Mouse (Mus musculus) right cerebral cortex, postnatal 36 days (tissue): ENCODE results near the gene Trim44.

Experiments
- DNase-seq, 2 experiments: peaks; one replicate each; pipeline ENCODE4 v3.0.0; 2022; ENCODE audit warnings: low spot score in 2 of 2, mixed read lengths in 1 of 2

Trim44 gene

DNA sequence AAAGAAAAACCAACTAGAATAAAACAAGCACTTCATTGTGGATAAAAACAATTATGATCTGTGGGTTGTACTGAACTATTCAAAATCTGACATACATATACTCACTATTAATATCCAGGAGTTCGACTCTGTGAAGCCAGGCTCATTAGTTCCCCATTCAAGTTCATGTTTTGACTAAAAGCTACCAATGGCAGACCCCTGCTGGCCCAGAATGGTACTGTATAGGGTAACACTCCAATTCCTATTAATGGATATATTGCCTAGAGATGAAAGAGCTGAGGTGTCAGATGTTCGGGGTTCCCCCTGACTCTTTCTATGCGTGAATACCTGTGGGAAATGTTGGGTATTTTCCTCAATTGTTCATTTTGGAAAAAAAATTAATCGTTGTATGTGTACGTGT, 117.6 kb downstream of the Trim44 start:
- DNase-seq = no peak

DNA sequence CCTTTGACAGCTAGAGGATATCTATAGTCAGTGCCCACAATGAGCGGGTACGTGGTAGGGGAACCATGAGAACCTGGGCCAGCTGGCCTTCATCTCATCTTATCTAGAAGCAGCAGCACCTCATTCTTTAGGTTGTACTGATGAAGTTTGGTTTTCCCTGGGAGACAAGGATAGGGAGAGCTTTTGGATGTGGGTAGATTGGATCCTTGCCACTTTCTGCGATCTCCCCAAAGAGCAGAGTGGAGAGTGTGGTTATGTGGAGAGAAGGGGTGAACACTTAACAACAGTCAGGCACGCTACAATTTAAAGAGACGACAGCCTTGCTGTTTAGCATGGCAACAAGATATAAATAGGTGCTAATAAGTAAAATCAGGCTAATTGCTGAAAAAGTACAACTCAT, 119.0 kb downstream of the Trim44 start:
- no peak for DNase-seq

DNA sequence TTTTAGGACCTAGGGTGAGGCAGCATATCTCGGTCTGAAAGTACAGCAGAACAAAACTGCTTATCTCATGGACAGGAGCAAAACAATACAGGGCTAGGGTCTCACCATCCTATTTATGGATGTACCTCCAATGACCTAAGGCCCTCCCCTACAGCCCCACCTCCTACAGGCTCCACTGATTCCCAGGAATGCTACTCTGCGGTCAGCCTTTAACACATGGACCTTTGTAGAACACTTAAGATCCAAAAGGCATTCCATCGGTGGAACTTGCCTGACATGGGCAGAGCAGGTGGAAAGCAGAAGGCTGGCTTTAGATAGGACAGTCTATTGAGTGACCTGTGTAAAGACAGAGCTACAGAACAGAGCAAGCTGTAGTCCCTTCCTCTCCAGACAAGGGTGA, 120.3 kb downstream of the Trim44 start:
- no peak for DNase-seq

DNA sequence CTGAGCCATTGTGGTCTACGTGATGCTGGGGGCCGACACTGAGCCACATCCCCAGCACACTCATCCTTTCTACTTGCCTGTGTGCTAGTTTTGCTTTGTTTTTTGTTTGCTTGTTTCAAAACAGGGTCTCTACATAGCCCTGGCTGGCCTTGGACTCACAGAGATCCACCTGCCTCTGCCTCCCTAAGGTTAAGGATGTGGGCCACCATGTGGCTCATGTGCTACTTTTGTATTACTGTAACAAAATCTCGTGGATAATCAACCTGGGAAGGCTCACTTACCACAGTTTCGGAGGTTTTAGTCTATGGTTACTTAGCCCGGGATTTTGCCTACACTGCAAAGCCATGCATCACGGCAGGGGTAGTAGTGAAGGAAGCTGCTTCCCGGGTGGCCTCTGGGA, 125.5 kb downstream of the Trim44 start:
- DNase-seq = no peak

DNA sequence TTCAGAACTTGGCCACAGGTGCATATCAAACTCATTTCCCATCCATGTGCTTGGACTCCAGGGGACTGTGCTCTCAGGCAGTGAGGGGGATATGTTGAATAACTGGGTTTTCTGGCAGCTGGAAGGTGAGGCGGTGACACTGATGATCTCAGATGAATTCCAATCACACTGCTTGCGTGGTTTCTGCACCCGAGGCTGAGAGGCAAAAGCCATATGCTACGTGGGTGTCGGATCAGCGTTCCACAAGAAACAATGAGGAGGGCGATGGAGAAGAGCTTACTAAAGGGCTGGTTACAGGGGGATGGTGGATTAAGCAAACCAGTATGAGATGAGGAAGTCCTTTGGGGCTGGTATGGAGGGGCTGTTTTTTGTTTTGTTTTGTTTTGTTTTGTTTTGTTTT, 127.8 kb downstream of the Trim44 start:
- DNase-seq = no peak

DNA sequence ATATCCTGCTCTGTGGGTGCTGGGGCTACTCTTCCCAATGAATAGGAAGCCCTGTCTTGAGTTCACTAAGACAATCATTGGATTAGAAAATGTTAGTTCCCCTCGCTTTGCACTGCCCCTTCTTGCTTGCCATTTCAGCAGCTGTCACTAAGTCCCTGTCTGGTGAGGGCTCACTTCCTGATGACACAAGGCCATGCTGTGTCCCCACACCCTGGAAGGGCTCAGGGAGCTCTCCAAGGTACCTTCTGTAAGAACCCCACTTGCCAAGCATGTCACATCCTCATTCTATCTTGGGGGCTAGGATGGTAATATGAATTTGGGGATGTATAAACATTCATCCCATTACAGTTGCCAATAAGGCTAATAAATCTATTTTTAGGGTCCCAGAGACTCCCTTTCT, 129.7 kb downstream of the Trim44 start:
- DNase-seq = no peak

DNA sequence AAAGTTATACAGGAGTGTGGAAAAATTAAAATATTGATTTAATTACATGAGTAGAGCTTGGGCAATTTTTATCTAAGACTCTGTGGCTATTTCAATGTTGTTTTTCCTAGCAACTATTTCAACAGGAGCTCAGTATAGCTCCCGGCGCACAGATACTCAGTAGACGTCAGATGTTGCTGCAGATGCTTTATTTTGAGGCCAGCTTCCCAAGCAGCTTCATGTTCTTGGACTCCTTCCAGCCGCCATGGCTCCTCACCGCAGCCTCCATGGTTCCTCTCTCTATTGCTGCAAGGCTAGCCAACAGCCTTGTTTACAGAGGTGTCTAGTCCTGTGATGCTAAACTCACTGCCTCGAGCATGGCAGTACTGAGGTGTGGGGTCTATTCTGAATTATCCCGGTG, 134.3 kb downstream of the Trim44 start:
- peak in 1 of 2 experiments; percentile 41 for DNase-seq

DNA sequence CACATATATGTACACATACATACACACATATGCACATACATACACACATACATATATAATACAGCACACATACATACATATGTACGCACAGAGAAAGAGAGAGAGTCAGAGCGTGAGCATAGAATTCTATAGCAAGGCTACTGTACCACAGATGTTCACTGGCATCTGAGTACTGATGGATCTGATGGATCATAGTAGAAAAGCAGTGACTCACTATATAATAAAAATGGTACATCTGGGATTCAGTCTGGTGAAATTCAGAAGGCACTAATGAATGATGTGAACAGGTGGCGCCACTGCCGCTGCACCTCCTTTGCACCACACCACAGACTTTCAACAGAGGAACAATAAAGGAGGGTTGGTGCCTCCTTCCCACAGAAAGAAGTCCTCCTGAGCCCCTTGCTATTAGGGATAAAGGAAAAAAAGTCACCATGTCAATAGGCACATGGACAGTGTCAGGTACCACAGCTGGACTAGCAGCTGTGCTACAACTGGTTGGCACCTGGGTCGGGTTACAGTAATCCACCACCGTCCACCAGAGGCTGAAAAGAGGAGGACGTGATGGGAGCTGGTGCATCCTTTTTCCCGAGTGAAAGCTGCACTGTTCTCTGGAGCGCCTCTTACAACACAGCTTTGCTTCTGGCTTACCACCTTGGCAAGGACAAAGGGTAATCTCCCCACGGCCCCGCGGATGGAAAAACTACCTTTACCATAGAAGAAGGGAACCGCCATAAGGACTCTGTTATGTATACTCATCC, 139.9 kb downstream of the Trim44 start:
- no peak for DNase-seq

DNA sequence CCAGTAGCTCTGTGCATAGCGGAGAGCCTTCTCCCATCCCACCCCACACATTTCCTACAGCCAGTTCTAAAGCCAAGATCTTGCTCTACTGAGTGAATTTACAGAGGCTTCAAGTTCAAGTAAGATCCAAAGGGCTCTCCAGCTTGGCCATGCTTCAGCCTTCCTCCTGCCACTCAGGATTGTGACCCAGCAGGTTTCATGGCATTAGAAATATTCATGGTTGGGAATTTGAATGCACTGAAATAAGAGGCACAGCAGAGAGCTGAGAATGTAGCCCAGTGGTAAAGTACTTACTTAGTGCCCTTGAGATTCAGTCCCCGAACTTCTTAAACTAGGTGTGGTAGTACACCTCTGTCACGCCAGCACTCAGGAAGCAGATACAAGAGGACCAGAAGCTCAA, 140.7 kb downstream of the Trim44 start:
- no peak for DNase-seq

DNA sequence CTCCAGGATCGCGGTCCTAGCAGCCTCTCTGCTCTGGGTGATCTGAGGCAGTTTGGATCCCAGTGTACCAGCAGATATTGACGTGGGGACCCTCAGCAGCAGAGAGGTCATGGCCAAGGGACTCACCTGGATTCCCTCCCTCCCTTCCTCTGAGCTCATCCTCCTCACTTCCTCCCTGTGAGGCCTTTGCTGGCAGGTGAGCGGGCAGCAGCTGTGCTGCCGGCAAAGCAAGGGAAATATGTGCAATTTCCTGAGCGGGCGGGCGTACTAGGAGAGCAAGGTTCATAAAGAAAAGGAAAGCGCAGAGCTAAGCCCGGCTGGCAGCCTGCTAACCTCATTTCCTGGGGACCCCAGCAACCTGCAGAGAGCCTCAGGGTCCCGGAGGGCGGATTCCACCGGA, 148.5 kb downstream of the Trim44 start:
- DNase-seq = no peak

DNA sequence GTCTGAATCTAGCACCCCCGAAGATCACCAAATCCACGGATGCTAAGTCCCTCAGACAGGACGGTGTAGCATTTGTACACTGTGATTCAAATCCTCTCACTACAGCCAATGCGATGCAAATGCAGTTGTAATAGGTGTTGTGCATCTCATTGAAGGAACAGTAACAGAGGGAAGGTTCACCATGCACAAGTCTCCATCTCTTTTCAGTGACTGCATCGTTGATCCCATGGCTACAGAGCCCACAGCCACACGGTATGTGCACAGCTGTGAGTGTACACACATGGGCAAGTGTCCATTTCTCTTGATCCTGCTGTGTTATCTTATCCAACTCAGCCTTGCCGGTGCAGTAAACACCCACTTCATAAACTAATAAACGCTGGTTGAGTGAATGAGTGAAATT, 148.9 kb downstream of the Trim44 start:
- no peak for DNase-seq

DNA sequence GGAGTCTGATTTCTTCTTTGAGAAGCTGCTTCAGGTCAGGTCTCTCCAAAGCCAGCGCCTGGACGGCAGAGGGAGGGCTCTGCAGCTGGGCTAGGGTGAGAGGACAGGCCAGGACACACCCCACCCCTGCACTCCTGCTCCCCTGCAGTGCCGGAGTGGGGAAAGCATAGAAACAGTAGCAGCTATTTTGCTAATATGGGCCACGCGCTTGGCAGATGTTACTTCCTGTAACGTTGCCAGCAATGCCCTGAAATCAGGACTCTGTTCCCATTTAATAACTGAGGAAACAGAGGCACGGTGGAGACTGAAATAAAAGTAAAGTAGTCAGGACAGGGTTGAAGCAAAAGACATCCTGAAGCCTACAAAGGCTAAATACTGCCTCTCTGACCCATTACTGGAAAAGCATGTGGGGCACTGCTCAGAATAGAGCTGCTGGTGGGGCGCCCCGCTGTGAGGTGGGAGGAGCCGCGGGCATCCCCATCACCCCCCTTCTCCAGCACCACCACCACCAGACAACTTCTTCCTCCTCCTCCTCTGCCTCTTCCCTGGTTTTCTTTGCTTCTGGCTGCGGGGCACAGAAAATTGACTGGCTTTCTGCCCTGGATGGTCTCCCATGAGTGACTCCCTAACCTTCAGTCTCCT, 149.5 kb downstream of the Trim44 start:
- DNase-seq = no peak

DNA sequence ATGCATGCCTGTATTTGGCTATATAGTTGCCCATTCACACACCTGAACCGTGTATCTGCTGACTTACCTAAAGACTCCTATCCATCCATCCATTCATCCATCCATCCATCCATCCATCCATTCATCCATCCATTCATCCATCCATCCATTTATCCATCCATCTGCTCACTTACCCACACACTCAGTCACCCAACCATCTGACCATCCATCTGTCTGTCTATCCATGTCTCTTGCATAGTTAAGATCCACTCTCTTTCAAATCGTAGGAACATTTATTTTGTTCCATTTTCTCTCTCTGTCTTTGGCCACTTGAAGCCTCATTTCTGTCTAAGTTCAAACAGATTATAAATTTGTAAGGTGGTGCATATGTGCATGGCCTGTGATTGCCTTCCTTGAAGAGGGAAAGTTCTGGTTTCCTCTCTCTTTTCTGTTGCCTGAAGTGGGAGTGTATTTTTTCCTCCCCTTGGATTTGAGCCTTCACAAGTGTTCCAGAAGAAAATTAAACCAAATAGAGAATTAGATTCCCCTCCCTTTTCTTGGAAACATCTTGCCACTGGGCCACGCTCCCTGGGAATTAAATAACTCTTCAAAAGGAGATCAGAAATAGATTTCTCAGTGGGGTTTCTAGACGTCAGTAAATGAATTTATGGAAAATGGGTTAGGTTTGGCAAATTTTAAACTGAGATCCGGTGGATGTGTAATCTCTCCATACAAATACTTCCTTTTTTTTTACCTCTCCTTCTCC, 150.9 kb downstream of the Trim44 start:
- DNase-seq = no peak

DNA sequence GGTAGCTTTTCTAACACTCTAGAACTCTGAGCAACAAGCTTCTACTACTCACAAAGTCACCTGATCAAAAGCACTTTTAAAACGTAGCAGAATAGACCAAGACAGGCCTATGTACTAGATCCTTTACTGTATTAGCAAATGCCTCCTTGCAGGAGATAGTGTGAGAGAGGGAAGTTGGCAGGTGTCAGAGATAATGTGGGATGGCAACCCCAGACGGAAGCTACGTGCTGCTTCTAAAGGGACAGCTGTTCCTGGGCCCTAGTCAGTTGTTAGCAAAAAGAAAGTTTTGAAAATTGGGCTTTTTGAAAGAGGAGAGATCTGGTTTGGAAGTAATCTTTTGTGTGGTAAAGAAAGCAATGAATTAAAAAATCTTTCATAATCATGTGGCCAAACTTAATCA, 151.5 kb downstream of the Trim44 start:
- DNase-seq = no peak

DNA sequence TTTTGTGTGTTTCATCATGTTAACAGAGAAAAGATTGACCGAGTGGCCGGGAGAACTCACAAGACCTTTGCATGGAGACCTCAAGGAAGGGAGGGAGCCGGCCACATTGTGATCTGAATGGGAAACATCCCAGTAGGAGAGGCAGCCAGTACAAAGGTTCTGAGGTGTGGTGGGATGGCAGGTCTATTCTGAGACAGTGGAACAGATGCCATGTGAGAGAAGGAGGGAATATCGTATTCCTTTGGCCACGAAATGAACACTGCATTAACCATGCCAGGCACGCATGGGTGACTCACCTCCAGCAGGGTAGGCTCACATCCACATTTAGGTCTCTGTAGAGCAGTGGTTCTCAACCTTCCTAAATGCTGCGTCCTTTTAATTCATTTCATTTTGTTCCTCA, 154.4 kb downstream of the Trim44 start:
- peak; percentile 23 to 45 for DNase-seq

DNA sequence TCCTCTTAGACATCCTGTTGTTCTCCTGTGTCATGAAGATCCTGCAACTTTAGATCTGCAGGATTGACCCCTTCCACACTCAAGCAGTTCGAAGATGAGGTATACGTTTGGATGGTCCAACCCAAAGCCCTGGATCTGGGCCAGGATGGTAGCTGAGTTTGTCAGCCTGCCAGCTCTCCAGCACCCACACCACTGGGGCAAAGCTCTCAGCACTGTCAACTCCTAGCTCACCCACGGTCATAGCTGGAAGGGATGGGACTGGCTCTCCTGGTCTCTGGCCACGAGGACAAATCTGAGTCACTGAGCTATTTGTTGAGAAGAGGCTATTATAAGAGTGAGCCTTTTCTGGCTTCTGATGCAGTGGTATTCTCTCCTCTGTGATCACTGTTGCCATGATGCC, 155.0 kb downstream of the Trim44 start:
- DNase-seq = peak in 1 of 2 experiments; percentile 15
